Mouse (Mus musculus): ENCODE results near the gene Nav2.

Nav2 gene

DNA sequence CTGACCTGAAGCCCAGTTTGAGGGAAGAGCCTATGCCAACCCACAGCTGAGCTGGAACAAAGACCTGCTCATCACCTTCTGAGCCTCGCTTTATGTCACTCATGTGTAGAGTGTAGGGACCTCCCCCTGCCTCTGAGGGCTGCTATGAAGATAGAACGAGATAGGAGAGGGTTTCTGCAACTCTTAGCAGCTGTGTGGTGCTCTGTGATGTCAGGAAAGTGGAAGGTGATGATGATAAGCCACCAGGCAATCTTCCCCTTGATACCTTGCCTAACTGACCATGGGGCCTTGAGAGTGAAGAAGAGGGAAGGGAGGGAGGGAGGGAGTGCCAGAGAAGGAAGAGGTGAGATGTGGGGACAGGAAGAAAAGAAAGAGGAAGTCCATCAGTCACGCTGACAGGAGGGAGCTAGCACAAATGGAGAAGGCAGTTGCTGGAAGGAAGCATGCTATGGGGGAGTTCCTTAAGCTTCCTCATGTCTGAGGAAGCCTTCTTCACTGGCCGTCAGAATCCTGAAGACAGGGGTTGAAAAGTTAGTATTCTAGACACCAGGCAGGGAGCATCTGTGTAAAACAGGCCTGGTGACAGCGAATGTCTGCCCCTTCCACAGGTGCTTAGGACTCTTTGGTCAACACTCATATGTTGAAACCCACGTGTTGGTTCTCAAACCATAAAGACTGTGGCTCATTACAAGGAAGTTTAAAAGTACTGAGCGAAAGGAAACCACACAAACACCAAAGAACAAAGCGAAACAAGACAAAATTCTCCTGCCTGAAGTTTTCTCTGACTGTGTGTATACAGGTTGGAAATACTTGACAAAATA, at the start of gene Nav2:
Gene Nav2 (plus strand): TSS at position 196 of the 821 bp plus-strand sequence.
- no peak for DNase-seq (ENCODE audit: low spot score)

DNA sequence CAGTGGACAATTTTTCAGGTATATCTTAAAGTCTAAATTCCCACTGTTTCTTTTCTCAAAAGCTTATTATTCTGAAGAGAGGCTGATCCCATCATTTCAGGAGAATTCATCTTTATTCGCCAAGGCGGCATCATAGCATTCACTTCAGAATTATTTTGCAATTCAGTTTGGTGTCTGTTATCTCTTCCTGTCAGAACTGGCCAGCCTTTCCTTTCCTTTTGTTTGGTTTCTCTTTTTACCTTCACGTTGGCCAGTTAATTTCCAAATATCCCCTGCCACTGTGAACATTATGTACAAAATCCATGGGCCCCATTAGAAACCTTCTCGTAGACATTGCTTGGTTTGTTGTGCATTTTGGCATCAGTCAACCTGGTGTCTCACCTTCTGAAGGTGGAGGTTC, 49.2 kb upstream of the Nav2 start:
- no peak for DNase-seq (ENCODE audit: low spot score)

DNA sequence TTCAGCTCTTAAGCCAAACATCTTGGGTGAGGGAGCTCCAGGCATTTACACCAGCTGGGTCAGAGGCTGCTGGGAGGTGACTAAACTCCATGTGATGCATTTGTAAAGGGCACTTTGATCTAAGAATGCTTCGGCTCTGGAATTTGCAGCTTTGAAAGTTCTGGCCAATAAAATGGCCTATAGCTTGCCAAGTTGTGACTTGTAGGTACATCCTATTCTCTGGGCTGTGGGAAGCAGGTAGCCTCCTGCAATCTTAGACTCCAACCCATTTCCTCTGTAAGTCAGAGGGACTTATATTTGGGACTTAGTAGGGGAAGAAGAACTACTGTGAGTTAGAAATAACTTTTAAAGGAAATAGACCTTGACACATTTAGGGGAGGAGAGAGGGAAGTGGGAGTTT, 47.6 kb upstream of the Nav2 start:
- no peak for DNase-seq (ENCODE audit: low spot score)

DNA sequence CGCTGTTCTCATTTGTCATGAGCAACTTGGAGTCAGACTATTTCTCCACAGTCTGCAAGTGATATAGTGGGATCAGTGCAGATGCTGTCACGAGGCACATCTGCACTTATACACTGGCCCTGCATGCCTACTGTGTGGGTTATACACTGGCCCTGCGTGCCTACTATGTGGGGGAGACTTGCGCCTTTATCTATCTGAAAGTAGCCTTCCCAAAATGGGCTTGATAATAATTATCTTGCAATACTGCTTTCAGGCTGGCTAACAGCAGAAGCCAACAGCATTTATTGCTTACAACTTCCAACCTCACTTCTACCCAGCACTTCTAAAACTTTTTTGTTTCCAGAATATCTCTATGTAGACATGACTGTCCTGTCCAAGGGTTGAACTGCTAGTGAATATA, 46.7 kb upstream of the Nav2 start:
- no peak for DNase-seq (ENCODE audit: low spot score)

DNA sequence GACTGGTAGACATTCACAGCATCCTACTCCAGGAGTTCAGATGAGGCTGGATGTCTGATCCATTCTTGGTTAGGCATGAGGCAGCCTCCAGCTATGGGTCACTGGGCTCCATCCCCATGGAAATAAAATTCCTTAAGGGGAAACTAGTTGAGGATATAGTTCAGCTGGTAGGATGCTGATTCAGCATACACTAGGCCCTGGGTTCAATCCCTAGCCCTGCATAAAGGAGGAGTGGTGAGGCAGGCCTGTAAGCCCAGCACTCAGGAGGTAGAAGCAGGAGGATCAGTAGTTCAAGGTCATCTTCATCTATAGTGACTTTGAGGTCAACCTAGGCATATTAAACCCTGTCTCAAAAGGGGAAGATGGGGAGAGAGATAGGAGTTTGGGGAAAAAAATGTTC, 44.3 kb upstream of the Nav2 start:
- no peak for DNase-seq (ENCODE audit: low spot score)

DNA sequence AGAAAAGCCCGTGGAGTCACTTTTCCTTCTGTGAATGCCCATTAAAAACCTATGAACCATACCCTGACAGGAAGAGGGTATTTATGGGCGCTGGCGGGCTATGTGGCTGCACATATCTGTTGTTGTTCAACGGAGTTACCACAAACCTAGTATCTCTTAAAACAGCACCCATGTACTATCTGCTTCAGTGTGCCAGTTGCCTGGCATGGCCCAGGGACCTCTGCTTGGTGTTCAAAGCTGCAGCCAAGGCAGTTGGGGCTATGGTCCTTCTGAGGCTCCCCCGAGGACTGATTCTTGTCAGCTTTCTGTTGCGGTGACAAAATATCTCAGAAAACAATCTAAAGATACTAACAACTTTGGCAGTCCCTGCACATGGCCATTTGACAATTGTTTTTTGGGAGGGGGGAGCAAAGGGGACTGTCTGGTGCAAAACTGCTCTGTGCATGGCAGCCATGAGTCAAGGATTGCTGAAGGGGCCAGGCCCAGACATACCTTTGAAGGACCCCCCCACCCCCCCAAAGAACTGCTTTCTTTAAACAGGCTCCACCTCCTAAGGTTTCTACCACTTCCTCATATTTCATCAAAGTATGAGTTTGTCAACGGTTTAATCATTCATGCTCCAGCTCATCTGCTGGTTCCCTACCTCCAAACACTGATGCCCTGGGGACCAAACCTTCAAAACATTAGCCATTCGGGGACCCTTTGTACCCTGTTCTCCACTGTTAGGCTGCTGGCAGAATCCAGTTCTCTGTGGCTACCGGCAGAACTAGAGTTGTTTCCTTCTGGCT, 43.7 kb upstream of the Nav2 start:
- no peak for DNase-seq (ENCODE audit: low spot score)

DNA sequence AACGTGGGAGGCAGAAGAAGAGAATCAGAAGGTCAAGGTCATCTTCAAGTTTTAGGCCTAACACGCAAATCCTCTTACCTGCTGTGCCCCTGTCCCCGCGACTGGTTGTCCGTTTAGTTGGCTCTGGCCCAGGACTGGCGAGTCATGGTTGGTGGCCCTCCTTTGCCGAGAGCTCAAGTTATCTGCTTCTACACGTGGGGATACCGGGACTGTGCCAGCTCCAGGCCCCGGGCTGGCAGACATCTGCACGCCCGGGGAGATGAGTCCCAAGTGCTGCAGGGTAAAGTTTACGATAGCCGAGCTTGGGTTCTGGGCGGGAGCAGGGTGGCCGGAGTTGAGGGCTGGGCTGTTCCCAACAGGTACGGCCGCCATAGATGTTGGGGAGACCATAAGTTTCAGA, 40.9 kb upstream of the Nav2 start:
- DNase-seq (ENCODE audit: low spot score): no peak

DNA sequence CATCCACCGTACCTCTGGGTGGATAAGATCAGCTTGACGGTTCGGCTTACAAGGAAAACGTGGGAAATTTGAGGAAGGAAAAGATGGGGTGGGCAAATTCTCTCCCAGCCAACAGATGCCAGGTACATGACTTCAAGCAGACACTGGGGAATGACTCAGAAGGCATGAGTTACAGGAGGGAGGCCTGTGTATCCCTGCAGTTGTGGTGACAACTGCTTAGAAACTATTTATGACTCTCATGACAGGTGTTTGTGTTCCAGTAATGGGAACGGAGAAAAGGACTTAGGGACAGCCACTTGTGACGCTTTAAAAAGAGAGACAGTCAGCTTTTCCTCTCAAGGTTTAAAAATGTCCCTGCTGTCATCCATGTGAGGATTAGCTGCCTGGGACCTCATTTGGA, 38.4 kb upstream of the Nav2 start:
- DNase-seq (ENCODE audit: low spot score): no peak

DNA sequence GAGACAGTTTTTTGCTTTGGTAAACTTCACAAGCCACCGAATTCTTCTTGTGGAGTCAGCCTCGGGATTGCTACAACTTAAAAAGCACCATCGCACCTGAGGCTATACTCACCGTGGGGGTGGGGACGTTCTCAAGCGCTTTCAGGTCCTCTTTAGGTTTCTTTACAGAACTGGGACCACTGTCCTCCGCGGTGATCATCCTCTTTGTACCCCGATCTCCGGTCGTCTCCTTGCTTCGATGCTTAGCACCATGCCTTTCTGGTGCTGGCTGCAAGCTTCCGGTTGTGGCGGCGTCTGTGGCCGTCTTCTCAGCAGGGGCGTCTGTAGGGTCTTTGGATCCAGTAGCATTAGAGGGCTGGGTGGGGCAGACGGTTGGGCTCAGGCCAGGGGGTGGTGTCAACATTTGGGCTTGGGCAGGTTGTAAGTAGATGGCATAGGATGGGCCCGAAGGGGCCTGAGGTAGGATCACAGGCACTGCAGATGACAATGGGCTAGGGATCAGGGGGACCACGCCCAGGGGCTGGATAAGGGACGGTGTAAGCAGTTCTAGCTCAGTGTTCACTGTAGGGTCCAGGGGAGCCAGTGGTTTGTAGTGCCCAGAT, 37.8 kb upstream of the Nav2 start:
- DNase-seq (ENCODE audit: low spot score): no peak

DNA sequence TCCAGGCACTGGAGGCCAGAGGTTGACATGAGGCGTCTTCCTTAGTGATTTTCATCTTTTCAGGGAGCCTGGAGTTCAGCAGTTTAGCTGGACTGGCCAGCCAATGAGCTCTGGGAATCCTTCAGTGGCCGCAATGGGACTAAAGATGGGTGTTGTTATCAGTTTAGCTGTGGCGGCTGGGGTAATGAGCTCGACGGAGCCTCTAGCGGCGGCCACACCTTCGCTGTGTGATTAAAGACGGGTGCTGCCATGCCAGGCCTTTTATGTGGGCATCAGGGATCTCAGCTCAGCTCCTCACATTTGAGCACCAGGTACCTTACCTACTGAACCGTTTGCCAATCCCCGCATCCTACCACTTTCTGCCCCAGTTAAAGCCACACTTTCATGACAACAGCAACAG, 37.2 kb upstream of the Nav2 start:
- no peak for DNase-seq (ENCODE audit: low spot score)

DNA sequence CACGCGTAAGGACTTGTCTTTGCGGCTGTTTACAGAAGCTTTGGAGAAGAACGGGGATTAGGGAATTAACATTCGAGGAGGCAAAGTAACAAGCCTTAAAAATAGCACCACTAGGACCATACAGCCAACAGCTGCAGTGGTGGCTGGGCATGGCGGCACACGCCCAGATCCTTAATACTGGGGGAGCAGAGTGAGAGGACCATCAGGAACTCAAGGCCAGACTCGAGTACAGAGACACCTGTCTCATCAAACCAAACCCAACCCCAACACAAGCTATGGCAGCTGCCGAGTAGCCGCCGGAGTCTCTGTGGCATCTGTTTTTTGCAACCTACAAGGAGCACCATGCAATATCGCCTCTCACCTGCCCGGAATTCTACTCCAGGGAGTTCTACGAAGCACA, 33.4 kb upstream of the Nav2 start:
- no peak for DNase-seq (ENCODE audit: low spot score)

DNA sequence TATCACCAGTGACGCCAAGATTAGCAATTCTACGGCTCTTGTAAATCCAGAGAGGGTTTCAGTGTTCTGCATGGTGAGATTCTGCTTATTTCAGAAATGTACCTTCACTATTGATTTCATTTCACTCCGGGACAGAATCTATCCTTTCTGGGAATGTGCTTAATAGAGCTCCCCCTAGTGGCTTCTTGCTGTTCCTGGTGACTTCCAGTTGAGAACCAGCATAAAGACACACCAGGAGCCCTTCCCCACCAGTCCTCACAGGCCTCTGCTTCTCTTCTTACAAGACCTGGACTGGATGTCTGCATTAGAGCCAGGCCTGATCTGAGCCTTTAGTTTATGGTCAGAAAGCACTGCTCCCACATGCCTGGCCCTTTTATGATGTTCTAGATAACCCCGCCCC, 32.0 kb upstream of the Nav2 start:
- DNase-seq (ENCODE audit: low spot score): no peak

DNA sequence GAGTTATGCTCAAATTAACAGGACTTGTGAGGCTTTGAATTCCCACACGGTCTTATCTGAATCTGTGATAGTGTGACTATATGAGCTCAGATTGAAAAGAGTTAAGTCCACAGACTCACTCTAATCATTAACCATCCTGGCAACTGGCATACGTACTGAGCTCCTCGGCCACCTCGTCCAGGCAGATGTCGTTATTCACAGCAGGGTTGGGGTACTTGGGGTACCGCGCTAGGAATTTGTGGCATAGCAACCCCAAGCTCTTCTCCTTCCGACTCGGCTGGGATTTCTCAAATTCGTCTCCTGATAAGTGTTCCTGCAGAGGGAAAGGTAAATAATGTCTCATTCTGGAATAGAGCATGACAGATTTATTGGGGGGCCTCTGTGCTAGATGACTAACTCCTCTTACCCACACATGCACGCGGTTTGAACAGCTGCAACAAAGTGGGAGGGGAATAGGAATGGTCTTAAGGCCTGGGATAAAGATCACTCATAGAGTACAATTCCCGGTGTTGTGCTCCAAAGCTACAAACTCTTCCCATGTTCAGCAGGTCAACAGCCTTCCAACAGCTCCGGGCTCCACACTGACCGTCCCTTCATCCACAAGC, 30.6 kb upstream of the Nav2 start:
- DNase-seq (ENCODE audit: low spot score): no peak

DNA sequence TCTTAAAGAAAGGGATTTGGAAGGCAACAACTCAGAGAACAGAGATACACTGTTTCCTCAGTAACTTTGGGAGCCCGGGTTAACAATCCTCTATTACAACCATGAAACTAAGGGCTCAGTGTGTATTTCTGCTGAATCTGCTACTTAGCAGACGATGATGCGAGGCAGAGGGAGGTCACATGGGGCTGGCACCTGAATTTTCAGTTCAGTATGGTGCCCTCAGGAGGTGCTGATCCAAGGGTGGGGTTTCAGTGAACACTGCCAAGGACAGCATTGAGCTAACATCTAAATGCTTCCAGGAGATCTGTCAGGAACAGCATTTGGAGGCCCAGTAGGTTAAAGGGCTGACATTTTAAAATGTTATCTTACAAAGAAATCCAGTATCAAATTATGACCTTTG, 28.9 kb upstream of the Nav2 start:
- no peak for DNase-seq (ENCODE audit: low spot score)

DNA sequence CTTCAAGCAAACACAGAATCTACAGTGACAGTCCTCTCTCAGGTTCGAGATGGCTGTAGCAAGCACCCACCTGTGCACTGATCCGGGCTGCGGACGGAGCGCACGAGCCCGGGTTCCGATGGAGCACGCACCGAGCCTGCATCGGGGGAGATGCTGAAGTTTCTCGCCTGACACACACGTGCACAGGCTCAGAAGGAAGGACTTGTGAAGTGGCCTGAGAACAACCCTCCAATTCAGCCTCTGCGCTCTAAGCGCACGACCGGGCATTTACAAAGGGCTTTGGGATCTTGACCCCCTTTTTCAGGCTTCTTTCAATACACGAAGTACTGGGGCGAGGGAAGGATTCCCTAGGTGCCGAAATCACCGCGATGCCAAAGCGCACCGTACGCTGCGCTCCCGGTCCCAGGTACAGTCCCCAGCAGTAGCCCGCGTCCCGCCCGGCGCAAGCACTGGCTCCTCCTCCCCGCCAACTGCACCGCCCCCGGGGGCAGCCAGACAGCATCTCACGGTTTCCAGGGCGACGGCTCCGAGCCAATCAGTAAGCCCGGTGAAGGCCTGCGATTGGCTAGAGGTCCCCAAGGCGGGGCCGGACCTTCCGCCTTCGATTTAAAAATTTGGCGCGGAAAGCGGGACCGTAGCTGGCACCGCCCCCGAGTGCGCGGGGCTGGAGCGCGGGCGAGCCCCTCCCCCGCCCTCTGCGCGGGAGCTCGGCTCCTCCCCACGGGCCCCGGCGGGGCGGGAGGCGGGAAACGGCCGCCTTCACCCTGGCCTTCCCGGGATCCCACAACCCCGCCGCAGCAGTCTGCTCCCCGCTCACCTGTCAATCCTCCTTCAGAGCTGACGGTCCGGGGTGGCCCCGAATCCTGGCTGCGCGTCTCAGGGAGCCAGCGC, 27.7 kb upstream of the Nav2 start:
- peak; percentile 97 for DNase-seq (ENCODE audit: low spot score)

DNA sequence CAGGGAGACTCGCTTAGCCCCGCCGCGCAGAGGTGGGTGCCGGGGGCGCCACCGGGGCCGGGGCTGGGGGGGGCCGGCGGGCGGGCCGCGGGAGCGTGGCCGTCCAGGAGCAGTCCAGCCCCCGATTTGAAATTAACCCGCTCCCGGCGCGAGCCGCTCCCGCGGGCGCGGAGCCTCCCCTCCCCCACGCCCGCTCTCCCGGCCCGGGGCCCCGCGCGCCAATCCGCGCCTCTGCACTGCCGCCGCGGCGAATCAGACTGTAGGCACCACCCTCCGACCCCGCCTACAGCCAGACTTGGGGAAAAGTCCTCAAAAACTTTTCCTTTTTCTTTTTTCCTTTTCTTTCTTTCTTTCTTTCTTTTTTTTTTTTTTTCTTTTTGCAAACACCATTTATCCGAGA, 27.0 kb upstream of the Nav2 start, which contains the start of gene E2f8:
Gene E2f8 (minus strand): TSS at position 111 of the 400 bp plus-strand sequence.
- DNase-seq (ENCODE audit: low spot score): peak; percentile 87

DNA sequence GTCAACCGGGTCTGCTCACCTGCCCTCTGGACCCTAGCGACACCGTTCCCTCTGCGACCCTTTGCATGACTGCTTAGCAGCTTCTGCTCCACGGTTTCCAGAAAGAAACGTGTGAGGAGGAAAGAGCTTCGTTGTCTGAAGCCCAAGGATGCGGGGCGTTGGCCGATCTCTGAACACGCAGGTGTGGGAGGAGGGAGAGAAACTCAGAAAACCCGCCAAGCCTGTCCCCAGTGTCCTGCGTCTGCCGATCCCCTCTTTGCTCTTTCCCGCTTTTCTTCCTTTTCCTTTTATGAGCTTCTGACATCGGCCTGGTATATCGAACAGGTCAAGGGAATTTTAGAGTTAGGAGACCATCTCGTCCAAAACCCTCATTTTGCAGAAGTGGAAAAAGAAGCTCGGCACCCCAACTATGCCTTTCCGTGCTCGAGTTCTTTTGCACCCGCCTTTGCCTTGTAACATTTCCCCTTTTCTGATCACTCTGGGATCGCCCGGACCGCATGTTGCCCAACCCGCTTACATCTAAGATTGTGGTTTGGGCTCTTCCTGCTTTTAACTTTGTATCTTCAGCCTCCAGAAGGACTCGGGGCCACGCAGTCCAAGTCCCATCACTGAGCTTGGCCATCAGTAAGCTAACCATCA, 26.4 kb upstream of the Nav2 start:
- DNase-seq (ENCODE audit: low spot score): peak; percentile 44

DNA sequence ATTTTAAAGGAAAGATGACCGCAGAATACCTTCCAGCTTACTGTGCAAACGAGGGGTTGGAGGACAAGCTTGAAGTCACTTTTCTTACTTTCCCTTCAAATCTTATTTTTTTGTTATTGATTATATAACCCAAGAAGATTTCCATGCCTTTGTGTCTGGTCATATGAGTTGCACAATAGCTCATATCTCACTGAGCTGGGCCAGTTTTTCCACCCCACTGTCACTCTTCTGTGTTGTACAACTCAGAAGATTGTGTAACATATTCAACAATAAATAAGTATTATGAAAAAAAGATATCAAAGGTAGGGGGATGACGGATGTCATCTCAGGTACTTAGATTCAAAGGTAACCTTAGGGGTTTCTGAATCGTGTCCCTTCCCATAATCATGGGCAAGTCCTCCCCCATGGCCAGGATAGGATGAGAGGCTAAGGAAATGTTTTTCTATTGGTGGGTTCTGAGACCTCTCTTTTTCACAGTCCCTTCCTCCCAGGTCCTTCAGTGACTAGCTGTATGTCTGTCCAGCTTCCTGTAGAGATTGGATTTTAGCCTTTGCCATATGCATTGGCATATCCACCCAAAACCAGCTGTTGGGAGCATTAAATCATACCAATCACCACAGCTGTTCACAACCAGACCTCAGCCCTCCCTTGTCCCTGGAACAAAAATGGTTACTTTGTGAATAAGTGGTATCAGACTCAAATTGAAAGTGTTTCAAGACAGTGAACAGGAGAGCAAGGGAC, 24.8 kb upstream of the Nav2 start:
- DNase-seq (ENCODE audit: low spot score): no peak

DNA sequence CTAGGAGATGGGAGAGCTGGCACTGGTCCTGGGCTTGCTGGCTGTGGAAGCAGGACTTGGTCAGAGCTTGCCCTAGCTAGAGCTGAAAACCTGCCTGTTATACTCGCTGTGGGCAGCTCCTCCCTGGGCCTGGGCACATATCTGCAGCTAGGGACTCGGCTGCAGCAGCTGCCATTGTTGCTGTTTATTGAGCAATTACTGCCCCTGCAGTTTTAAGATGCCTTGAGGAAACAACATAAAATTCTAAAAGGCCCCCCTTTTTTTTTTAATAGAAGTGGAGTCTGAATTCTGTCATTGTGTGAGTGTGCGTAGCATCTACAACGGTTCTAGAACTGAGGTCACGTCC, 24.3 kb upstream of the Nav2 start:
- peak; percentile 63 for DNase-seq (ENCODE audit: low spot score)

DNA sequence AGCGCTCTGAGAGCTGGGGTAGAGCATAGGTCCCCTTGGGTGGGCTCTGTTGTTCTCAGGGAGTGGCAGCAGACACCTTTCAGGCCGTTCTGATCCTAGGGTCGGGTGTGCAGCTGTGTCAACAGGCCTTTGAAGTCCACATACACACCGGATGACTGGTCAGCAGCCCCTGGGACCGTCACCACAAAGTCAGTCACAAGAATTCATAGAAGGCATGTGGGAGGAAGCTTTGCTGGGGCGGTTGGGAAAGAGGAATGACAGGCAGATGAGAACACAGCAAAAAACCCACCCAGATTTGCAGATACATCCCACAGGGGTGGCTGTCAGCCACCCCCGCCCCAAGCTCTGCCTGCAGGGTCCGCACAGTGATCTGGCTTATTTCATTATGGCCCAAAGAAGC, 20.5 kb upstream of the Nav2 start:
- DNase-seq (ENCODE audit: low spot score): no peak

DNA sequence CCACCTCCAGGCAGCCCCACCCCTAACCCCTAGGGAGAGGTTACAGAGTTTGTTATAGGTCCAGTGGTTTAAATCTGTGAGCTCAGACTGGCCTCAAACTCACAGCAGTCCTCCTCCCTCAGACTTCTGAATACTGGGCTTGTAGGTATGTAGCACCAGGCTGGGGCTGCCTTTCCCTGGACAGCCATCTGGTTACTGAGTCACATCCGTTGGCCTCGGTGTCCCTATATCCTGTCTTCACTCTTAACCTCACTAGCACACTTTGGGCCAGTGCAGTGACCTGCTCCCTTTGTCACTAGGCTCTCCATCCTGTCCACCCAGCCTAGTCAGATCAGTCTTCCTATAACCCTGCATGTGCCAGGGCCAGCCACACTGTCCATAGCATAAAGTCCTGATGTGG, 19.8 kb upstream of the Nav2 start:
- DNase-seq (ENCODE audit: low spot score): no peak
